Mouse (Mus musculus) midbrain, embryonic 11.5 days (tissue): ENCODE data around the gene Kctd10. TPM values are rescaled to one million over a fixed set of nuclear protein-coding genes. Genes with fewer than 3 reads are reported as not detected.

Experiments
- ATAC-seq: fragments of 200-750 bp; cut with Nextera tagmentation; 2 replicates; pipeline ENCODE4 v1.8.0; 2017; ENCODE audit warnings: moderate TSS enrichment, moderate library complexity; ENCODE audit not compliant: low FRiP score
- DNase-seq: peaks from one replicate; pipeline ENCODE4 v3.0.0; 2015; ENCODE audit warnings: low spot score; ENCODE audit errors: missing footprints
- H3K27ac ChIP-seq: fragments of 300-500 bp; sonication (generic); 2 replicates; pipeline ENCODE4 v1.5.1; 2014; ENCODE audit warnings: low read depth, low read length
- H3K27me3 ChIP-seq: fragments of 300-500 bp; sonication (generic); 2 replicates; pipeline ENCODE4 v1.6.1; 2014; ENCODE audit warnings: mild to moderate bottlenecking, low read length, moderate library complexity, mixed read lengths; ENCODE audit not compliant: control insufficient read depth, insufficient read depth
- H3K36me3 ChIP-seq: fragments of 300-500 bp; sonication (generic); 2 replicates; pipeline ENCODE4 v1.6.1; 2014; ENCODE audit warnings: mild to moderate bottlenecking, low read length, moderate library complexity, mixed read lengths; ENCODE audit not compliant: control insufficient read depth, insufficient read depth
- H3K4me1 ChIP-seq: fragments of 300-500 bp; sonication (generic); 2 replicates; pipeline ENCODE4 v1.6.1; 2014; ENCODE audit warnings: low read length; ENCODE audit not compliant: control insufficient read depth, insufficient read depth
- H3K4me2 ChIP-seq: fragments of 300-500 bp; sonication (generic); 2 replicates; pipeline ENCODE4 v1.6.1; 2014; ENCODE audit warnings: mild to moderate bottlenecking, moderate library complexity
- H3K4me3 ChIP-seq: fragments of 300-500 bp; sonication (generic); 2 replicates; pipeline ENCODE4 v1.5.1; 2014; ENCODE audit warnings: low read depth, low read length
- H3K9ac ChIP-seq: fragments of 300-500 bp; sonication (generic); 2 replicates; pipeline ENCODE4 v1.6.1; 2014; ENCODE audit warnings: low read length
- H3K9me3 ChIP-seq: fragments of 300-500 bp; sonication (generic); 2 replicates; pipeline ENCODE4 v1.6.1; 2016; ENCODE audit warnings: low read length; ENCODE audit not compliant: control insufficient read depth
- WGBS: fragments of 180-500 bp; shearing (Covaris S2); extraction: QIAGEN DNeasy Blood & Tissue Kit; methylation state at CpG from one replicate; pipeline ENCODE4 v1.1.7; 2014; 5-methylcytosine and 5-hydroxymethylcytosine counted together
- polyA plus RNA-seq: library from polyadenylated mRNA; unstranded; fragments of >200 nt; fragmentation: Nextera tagmentation; extraction: Ambion mirVana; gene quantifications from 2 replicates; pipeline ENCODE4 v1.2.1, GENCODE M21; 2014

Gene Kctd10
- polyA plus RNA-seq: 104 and 112 TPM in 2 replicates

DNA sequence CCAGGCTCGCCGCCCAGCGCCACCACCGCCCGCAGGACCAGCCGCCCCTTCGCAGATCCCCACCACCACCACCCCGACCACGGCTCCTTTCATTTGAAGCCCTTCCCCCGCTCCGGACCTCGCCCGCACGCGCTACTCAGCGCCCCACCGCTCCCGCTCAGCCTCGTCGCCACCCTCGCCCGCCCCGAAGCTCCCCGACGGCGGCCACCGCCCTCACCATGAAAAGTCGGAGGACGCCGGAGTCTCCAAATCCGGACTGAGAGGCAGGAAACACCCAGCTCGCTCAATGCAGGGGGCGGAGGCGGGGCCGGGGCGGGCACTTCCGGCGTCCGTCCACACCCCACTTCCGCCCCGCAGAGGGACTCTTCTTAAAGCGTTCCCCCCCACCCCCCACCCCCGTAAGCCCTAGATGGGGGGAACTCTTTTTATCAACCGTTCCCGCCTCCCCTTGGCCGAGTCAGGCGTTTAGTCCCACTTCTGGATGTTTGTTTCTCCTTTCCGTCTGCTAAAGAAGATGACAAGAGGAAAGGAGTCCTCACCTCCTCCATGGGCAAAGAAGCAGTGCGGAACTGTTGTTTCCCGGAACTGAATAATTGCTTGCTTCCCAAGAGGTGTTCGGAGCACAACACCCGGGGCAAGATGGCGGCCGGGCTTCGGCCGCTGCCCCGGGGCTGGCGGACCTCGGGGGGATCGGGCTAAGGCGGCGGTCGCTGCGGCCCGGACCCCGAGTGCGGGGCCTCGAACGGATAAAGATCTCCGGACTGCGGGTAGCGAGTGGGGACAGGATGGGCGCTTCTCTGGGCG lies at the start of gene Kctd10, which contains the start of gene Ube3b:
Gene Kctd10, minus strand, starts transcription at position 300 of the 804 bp plus-strand sequence.
Gene Ube3b, plus strand, starts transcription at position 399 of the 804 bp plus-strand sequence.
- ATAC-seq (peak; percentile 93), DNase-seq (peak; percentile 99)
- Histone ChIP-seq H3K4me1 (peaks cover 29% of the 10 kb centered on the region), H3K27me3 (no peaks in the 10 kb centered on the region), H3K36me3 (peaks cover 5% of the 10 kb centered on the region; the same call in 1 of the 2 replicates), H3K27ac (peak within 1 kb of the TSS; percentile 71), H3K4me2 (peak within 1 kb of the TSS; percentile 85), H3K9ac (peak within 1 kb of the TSS; percentile 97), H3K4me3 (peak within 1 kb of the TSS; percentile 96), H3K9me3 (no peaks in the 10 kb centered on the region)
- under 1% methylated on average over 70 of the region's 74 CpGs for WGBS

DNA sequence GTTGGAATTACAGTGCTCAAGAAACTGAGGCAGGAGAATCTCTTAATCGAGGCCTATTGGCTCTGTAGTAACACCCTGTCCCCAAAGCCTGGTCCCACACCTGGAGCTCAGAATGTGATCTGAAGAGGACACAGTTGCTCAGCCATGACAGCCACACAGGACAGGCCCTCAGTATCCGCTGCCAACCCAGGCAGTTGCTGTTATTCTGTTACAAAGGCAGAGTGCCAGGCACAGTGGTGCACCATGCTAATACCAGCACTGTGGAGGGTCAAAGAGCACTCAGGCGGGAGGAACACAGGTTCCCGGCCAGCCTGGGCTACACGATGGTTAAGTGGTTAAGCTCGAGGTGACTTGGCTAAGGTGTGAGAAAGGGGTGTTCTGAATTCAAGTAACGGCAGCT lies 49.5 kb upstream of the Kctd10 start:
- Histone ChIP-seq H3K27ac (no peak overlapping the region), H3K27me3 (no peaks in the 10 kb centered on the region), H3K9me3 (no peaks in the 10 kb centered on the region), H3K36me3 (no peaks in the 10 kb centered on the region), H3K4me3 (no peak overlapping the region), H3K4me1 (no peaks in the 10 kb centered on the region), H3K9ac (no peak overlapping the region), H3K4me2 (no peak overlapping the region)
- 89% methylated on average over 7 of the region's 7 CpGs for WGBS
- DNase-seq (no peak), ATAC-seq (no peak)

DNA sequence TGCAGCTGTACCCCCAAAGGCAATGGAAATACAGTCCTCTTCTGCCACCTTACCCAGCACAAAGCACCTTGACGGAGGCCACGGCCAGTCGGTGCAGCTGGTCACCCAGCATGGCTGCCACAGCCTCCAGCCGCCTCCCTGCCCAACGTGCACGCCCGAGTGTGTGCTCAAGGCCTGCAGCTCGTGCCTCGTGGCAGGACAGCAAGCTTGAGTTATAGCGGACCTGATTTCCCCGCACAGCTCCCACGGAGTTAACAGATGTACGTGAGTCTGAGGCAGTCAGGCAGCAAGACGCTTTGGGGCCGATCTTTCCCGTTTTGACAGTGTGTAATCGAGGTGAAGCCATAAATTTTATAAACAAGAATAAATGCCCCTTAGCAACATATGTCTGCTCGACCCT lies 48.3 kb upstream of the Kctd10 start:
- no peak overlapping the region for H3K9ac ChIP-seq
- H3K4me3 ChIP-seq: no peak overlapping the region
- no peak for DNase-seq
- ATAC-seq: no peak
- no peaks in the 10 kb centered on the region for H3K9me3 ChIP-seq
- no peak overlapping the region for H3K4me2 ChIP-seq
- H3K27me3 ChIP-seq: no peaks in the 10 kb centered on the region
- 85% methylated on average over 18 of the region's 18 CpGs for WGBS
- no peak overlapping the region for H3K27ac ChIP-seq
- H3K4me1 ChIP-seq: no peaks in the 10 kb centered on the region
- H3K36me3 ChIP-seq: no peaks in the 10 kb centered on the region

DNA sequence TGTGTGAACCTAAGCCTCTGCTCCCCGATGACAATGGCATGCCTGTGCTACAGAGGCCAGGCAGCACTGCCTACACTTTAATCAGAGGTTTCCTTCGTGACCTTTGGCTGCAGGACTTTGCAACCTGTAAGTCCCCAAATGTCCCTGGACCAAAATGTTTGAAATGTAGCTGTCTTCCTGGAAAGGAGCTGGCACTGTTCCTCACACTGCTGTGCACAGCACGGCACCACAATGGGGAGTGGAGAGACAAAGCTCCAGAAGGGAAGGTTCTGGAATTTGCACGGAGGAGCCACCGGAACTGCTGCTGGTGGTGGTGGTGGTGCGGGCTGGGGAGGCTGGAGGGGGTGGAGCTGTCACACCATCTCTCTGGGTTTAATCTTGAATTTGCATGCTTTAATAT lies 46.4 kb upstream of the Kctd10 start:
- ATAC-seq (no peak), DNase-seq (no peak)
- H3K9me3 ChIP-seq: no peaks in the 10 kb centered on the region
- WGBS: 84% methylated on average over 6 of the region's 6 CpGs
- H3K9ac ChIP-seq: no peak overlapping the region
- H3K27ac ChIP-seq: no peak overlapping the region
- H3K36me3 ChIP-seq: no peaks in the 10 kb centered on the region
- no peaks in the 10 kb centered on the region for H3K27me3 ChIP-seq
- H3K4me3 ChIP-seq: no peak overlapping the region
- no peaks in the 10 kb centered on the region for H3K4me1 ChIP-seq
- H3K4me2 ChIP-seq: no peak overlapping the region

DNA sequence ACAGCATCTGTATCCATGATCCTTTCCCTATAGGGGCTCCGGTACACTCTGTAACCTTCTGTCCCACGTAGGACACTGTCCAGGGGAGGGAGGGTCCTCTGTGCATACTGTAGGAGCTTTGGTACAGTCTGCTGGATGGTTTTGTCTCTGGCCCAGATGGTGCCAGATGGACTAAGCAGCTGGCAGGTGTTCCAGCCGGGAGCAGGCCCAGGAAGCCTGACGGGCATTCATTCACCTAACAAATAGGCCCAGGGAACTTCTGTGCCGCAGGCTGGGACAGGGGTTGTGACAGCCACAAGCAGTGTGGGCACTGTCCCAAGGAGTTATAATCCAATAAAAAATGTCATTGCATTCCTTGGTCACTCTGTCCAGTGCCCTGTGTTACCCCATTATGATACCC lies 43.7 kb upstream of the Kctd10 start:
- 82% methylated on average over 5 of the region's 5 CpGs for WGBS
- no peak overlapping the region for H3K4me3 ChIP-seq

DNA sequence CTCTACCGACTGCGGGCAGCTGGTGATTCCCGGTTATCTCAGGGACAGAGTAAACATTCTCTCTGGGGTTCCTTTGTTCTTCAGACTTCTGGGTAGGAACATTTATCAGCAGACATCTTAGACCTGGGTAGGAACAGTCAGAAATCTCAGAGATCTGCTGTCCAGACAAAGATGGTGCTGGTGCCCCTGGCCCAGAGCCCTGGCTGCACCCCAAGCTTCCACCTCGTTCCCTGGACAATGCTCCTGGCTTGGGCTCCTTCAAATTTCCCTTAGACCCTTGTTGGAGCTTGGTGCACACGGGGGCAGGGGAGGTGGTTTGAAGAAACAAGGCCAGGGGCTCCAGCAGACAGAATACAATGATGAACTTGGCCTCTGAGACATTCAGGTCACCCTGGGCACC lies 42.3 kb upstream of the Kctd10 start:
- ATAC-seq (no peak), DNase-seq (no peak)
- WGBS: 46% methylated on average over 5 of the region's 5 CpGs
- H3K27ac ChIP-seq: no peak overlapping the region
- no peaks in the 10 kb centered on the region for H3K27me3 ChIP-seq
- H3K9me3 ChIP-seq: no peaks in the 10 kb centered on the region
- H3K4me1 ChIP-seq: no peaks in the 10 kb centered on the region
- peaks cover 15% of the 10 kb centered on the region for H3K36me3 ChIP-seq
- H3K4me2 ChIP-seq: no peak overlapping the region
- no peak overlapping the region for H3K9ac ChIP-seq
- H3K4me3 ChIP-seq: no peak overlapping the region

More for the DNA sequence above, 43.7 kb upstream of the Kctd10 start:
- ATAC-seq (no peak), DNase-seq (no peak)
- Histone ChIP-seq H3K27me3 (no peaks in the 10 kb centered on the region), H3K9ac (no peak overlapping the region), H3K36me3 (peaks cover 10% of the 10 kb centered on the region), H3K9me3 (no peaks in the 10 kb centered on the region), H3K4me2 (no peak overlapping the region), H3K27ac (no peak overlapping the region), H3K4me1 (no peaks in the 10 kb centered on the region)

DNA sequence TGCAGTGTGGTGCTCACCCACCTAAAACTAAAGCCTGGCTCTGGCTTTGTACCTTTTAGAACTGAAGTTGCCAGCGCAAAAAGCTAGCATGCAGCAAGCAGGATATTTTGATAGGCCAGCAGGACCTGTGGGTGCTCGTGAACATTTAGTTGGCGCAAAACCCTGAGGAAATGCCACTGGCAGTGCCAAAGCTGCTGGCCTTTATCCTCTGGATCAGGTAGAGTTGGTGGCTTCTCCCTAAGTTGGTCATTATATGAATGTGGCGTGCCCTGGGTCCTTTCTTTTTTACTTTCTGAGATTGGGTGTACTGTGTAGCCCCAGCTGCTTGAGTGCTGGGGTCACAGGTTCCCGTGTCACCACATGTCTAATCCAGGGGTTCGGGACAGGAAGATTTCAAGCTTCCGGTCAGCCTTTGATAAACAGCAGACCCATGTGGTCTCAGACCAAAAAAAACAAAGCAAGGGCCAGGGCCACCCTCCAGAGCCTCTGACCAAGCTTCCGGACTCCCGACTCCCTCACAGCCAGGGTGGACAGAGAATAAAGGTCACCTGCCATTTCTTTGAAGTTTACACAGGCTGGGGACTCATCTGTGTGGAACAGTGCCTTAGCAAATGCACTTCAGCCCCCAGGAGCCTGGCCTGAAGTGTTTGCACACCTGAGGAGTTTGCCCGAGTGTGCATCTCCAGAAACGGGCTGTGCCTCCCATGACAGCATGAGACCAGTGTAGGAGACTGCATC lies 41.4 kb upstream of the Kctd10 start:
- Histone ChIP-seq H3K9ac (no peak overlapping the region), H3K27me3 (no peaks in the 10 kb centered on the region), H3K4me2 (no peak overlapping the region), H3K9me3 (no peaks in the 10 kb centered on the region), H3K4me3 (no peak overlapping the region), H3K36me3 (peaks cover 22% of the 10 kb centered on the region), H3K4me1 (no peaks in the 10 kb centered on the region), H3K27ac (no peak overlapping the region)
- 85% methylated on average over 11 of the region's 11 CpGs for WGBS
- ATAC-seq (no peak), DNase-seq (no peak)

DNA sequence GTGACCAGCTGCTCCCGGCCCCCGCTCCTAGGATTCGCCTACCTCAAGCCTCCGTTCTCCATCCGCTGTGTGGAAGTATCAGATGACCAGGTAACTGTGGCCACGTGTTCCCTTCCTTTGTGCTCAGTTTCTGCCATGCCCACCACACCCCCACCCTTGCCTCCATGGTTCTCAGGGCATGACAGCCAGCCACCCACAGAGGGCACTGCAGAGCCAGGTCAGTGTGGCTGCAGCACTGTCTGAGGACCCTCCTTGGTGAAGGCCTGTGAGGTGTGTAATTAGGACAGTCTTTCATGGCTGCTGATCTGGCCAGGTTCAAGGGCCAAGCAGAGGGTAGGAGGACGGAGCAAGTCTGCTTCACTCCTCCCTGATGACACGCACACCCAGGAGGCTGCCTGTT lies 38.2 kb upstream of the Kctd10 start:
- Histone ChIP-seq H3K36me3 (peaks cover 34% of the 10 kb centered on the region), H3K9ac (no peak overlapping the region), H3K27me3 (no peaks in the 10 kb centered on the region), H3K9me3 (no peaks in the 10 kb centered on the region), H3K4me1 (no peaks in the 10 kb centered on the region), H3K4me2 (no peak overlapping the region), H3K27ac (no peak overlapping the region), H3K4me3 (no peak overlapping the region)
- peak; percentile 86 for DNase-seq
- no peak for ATAC-seq
- 83% methylated on average over 8 of the region's 8 CpGs for WGBS

DNA sequence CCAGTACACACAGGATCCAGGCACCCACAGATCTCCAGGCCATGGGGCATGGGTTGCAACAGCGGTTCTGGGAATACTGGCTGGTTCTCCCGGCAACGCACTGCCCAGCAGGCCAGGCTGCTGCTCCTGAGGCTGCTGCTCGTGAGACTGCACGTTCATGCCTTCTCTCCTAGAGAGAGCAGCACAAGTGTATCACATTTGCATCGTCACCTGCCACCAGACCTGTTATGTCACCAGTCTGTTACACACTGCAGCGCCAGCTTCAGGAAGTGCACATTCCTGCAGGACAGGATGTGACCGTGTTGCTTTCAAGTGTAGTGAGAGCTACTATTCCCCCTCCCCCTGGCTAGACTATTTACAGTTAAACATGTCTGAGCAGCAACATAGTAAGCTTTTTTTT lies 36.5 kb upstream of the Kctd10 start:
- H3K9me3 ChIP-seq: no peaks in the 10 kb centered on the region
- WGBS: 87% methylated on average over 8 of the region's 8 CpGs
- H3K27me3 ChIP-seq: no peaks in the 10 kb centered on the region
- H3K27ac ChIP-seq: no peak overlapping the region
- H3K4me1 ChIP-seq: no peaks in the 10 kb centered on the region
- H3K36me3 ChIP-seq: peaks cover 44% of the 10 kb centered on the region
- H3K4me2 ChIP-seq: no peak overlapping the region
- DNase-seq (no peak), ATAC-seq (no peak)
- no peak overlapping the region for H3K9ac ChIP-seq
- H3K4me3 ChIP-seq: no peak overlapping the region
